Mouse (Mus musculus): Measurements from ENCODE around the gene Cuedc2. TPM values are rescaled to one million over a fixed set of nuclear protein-coding genes. Genes with fewer than 3 reads are reported as not detected.

Cuedc2 gene
- 334 and 392 TPM in 2 replicates for polyA plus RNA-seq (2015; fragmentation: Nextera tagmentation; extraction: Ambion mirVana)

GRCm38 (mm10) chr19:46338331-46338936, at the start of gene Cuedc2:
Gene Cuedc2, minus strand, starts transcription at chr19:46338702.

GRCm38 (mm10) chr19:46350168-46350932, 11.8 kb upstream of the Cuedc2 start, which contains the start of gene 2310034G01Rik:
Gene 2310034G01Rik, minus strand, starts transcription at chr19:46350302.

GRCm38 (mm10) chr19:46328081-46329030, 10.1 kb downstream of the Cuedc2 start, which contains the start of gene Fbxl15:
Gene Fbxl15, plus strand, starts transcription at chr19:46328184.

GRCm38 (mm10) chr19:46326756-46327305, 11.7 kb downstream of the Cuedc2 start, which contains the start of gene Psd:
Gene Psd, minus strand, starts transcription at chr19:46327156.

GRCm38 (mm10) chr19:46304216-46304841, 34.2 kb downstream of the Cuedc2 start, which contains the start of gene Nfkb2:
Gene Nfkb2, plus strand, starts transcription at chr19:46304320.

MicroRNAs encoded within 50 kb of the gene (microRNA counts, 519-probe panel; counts per million panel counts)
- microRNA mmu-miR-146b, result 40.5 counts per million

Small RNAs within 50 kb of the gene (microRNA-seq; reads per million reads assigned to microRNA genes)
- gene Mir146b, result 4.1 reads per million, percentile 6 among the genes with 10 or more reads in this experiment

Other genes starting within 250 kb of the Cuedc2 start
- gene Elovl3, start 206.8 kb downstream of the Cuedc2 start, polyA plus RNA-seq (2015; fragmentation: Nextera tagmentation; extraction: Ambion mirVana), result not detected in 2 replicates
- 0.14 and 0.38 TPM in 2 replicates for gene Pitx3, start 190.4 kb downstream of the Cuedc2 start, polyA plus RNA-seq (2015; fragmentation: Nextera tagmentation; extraction: Ambion mirVana)
- gene Gbf1, start 186.2 kb downstream of the Cuedc2 start, polyA plus RNA-seq (2015; fragmentation: Nextera tagmentation; extraction: Ambion mirVana), result 62.8 and 64.7 TPM in 2 replicates
- 2.8 and 3.5 TPM in 2 replicates for gene Nfkb2, start 34.4 kb downstream of the Cuedc2 start, polyA plus RNA-seq (2015; fragmentation: Nextera tagmentation; extraction: Ambion mirVana)
- 142 and 154 TPM in 2 replicates for gene Psd, start 11.5 kb downstream of the Cuedc2 start, polyA plus RNA-seq (2015; fragmentation: Nextera tagmentation; extraction: Ambion mirVana)
- gene Fbxl15, start 10.5 kb downstream of the Cuedc2 start, polyA plus RNA-seq (2015; fragmentation: Nextera tagmentation; extraction: Ambion mirVana), result 60.5 and 62.0 TPM in 2 replicates
- gene Mfsd13a, start 2.4 kb upstream of the Cuedc2 start, polyA plus RNA-seq (2015; fragmentation: Nextera tagmentation; extraction: Ambion mirVana), result 12.7 and 13.9 TPM in 2 replicates
- gene 2310034G01Rik, start 11.6 kb upstream of the Cuedc2 start, polyA plus RNA-seq (2015; fragmentation: Nextera tagmentation; extraction: Ambion mirVana), result 2.2 and 3.0 TPM in 2 replicates
- 232 and 254 TPM in 2 replicates for gene Actr1a, start 57.0 kb upstream of the Cuedc2 start, polyA plus RNA-seq (2015; fragmentation: Nextera tagmentation; extraction: Ambion mirVana)
- 12.1 and 13.0 TPM in 2 replicates for gene Sufu, start 58.2 kb upstream of the Cuedc2 start, polyA plus RNA-seq (2015; fragmentation: Nextera tagmentation; extraction: Ambion mirVana)
- 29.8 and 33.8 TPM in 2 replicates for gene Trim8, start 163.0 kb upstream of the Cuedc2 start, polyA plus RNA-seq (2015; fragmentation: Nextera tagmentation; extraction: Ambion mirVana)
- 208 and 221 TPM in 2 replicates for gene Arl3, start 234.5 kb upstream of the Cuedc2 start, polyA plus RNA-seq (2015; fragmentation: Nextera tagmentation; extraction: Ambion mirVana)
- gene Sfxn2, start 234.7 kb upstream of the Cuedc2 start, polyA plus RNA-seq (2015; fragmentation: Nextera tagmentation; extraction: Ambion mirVana), result 9.7 and 13.3 TPM in 2 replicates